Mouse (Mus musculus) liver, embryonic 14.5 days (tissue): ENCODE measurements around the gene St6galnac3.

Source experiments
- CTCF ChIP-seq: IDR thresholded peaks from 2 replicates; pipeline ENCODE4 v1.5.1; 2016; ENCODE audit warnings: antibody characterized with exemption, low read depth, control low read depth
- EP300 ChIP-seq: IDR thresholded peaks from 2 replicates; pipeline ENCODE4 v1.6.1; 2016; ENCODE audit warnings: antibody characterized with exemption, low read depth

GRCm38 (mm10) chr3:153419331-153419730 is 305.6 kb downstream of the St6galnac3 start:
- TF ChIP-seq CTCF, result no peak
- no peak for TF ChIP-seq EP300
